Mouse (Mus musculus) testis, postnatal 10 days (tissue): ENCODE data around the gene Nfkb1.

ENCODE experiments used
- DNase-seq: peaks from one replicate; pipeline ENCODE4 v3.0.0; 2021; ENCODE audit warnings: low spot score

Nfkb1 gene

GRCm38 (mm10) chr3:135670869-135671268 lies 20.5 kb downstream of the Nfkb1 start:
- DNase-seq = no peak

GRCm38 (mm10) chr3:135667084-135667483 lies 24.3 kb downstream of the Nfkb1 start:
- no peak for DNase-seq

- no peak for DNase-seq
Measured at GRCm38 (mm10) chr3:135665777-135666259, 25.5 kb downstream of the Nfkb1 start.

GRCm38 (mm10) chr3:135662139-135662864 lies 29.0 kb downstream of the Nfkb1 start:
- no peak for DNase-seq

GRCm38 (mm10) chr3:135661707-135662106 lies 29.6 kb downstream of the Nfkb1 start:
- DNase-seq = no peak

- no peak for DNase-seq
Measured at GRCm38 (mm10) chr3:135658540-135659097, 32.7 kb downstream of the Nfkb1 start.

GRCm38 (mm10) chr3:135656156-135656555 lies 35.2 kb downstream of the Nfkb1 start:
- no peak for DNase-seq

- no peak for DNase-seq
Measured at GRCm38 (mm10) chr3:135650773-135651555, 40.4 kb downstream of the Nfkb1 start.

GRCm38 (mm10) chr3:135649809-135650208 lies 41.5 kb downstream of the Nfkb1 start:
- DNase-seq = no peak

- DNase-seq = no peak
Measured at GRCm38 (mm10) chr3:135648501-135648900, 42.8 kb downstream of the Nfkb1 start.

- no peak for DNase-seq
Measured at GRCm38 (mm10) chr3:135646622-135647021, 44.7 kb downstream of the Nfkb1 start.

- DNase-seq = no peak
Measured at GRCm38 (mm10) chr3:135644971-135645370, 46.4 kb downstream of the Nfkb1 start.

GRCm38 (mm10) chr3:135641623-135641915 lies 49.8 kb downstream of the Nfkb1 start:
- no peak for DNase-seq

- DNase-seq = no peak
Measured at GRCm38 (mm10) chr3:135640856-135641622, 50.3 kb downstream of the Nfkb1 start.

- no peak for DNase-seq
Measured at GRCm38 (mm10) chr3:135640203-135640602, 51.1 kb downstream of the Nfkb1 start.

GRCm38 (mm10) chr3:135637592-135637991 lies 53.8 kb downstream of the Nfkb1 start:
- no peak for DNase-seq

- peak; percentile 57 for DNase-seq
Measured at GRCm38 (mm10) chr3:135636454-135636853, 54.9 kb downstream of the Nfkb1 start.

- DNase-seq = no peak
Measured at GRCm38 (mm10) chr3:135635646-135636434, 55.5 kb downstream of the Nfkb1 start.

GRCm38 (mm10) chr3:135635030-135635429 lies 56.3 kb downstream of the Nfkb1 start:
- no peak for DNase-seq

GRCm38 (mm10) chr3:135634275-135634674 lies 57.1 kb downstream of the Nfkb1 start:
- DNase-seq = no peak

GRCm38 (mm10) chr3:135631856-135632255 lies 59.5 kb downstream of the Nfkb1 start:
- no peak for DNase-seq

- DNase-seq = no peak
Measured at GRCm38 (mm10) chr3:135631096-135631457, 60.3 kb downstream of the Nfkb1 start.
